Mouse (Mus musculus) spleen, adult 2 months (tissue): ENCODE results near the gene Slit1.
A peak's percentile ranks its signal among the peaks of the same experiment; 100 is the strongest.

Experiments used
- CTCF ChIP-seq: fragments of 200-500 bp; IDR thresholded peaks from 2 replicates; pipeline ENCODE4 v1.5.1; 2011; ENCODE audit warnings: mild to moderate bottlenecking, inconsistent platforms; ENCODE audit not compliant: insufficient read depth, insufficient read length, insufficient replicate concordance; ENCODE audit errors: extremely low read depth
- POLR2A ChIP-seq: fragments of 200-500 bp; IDR thresholded peaks from 2 replicates; pipeline ENCODE4 v1.6.1; 2011; ENCODE audit warnings: low read depth, low read length, inconsistent platforms

GRCm38 (mm10) chr19:41763870-41764660, 20.6 kb upstream of the Slit1 start:
- TF ChIP-seq CTCF (peak; percentile 78; the same call in 1 of the 2 replicates), POLR2A (no peak)
